Mouse (Mus musculus) myocyte (in vitro differentiated cells): ENCODE results near the gene Hsd11b1. TPM values are rescaled to one million over a fixed set of nuclear protein-coding genes. Genes with fewer than 3 reads are reported as not detected.

Experiments used
- H3K27me3 ChIP-seq: one replicate; pipeline ENCODE4 v1.6.1; 2011; ENCODE audit not compliant: control insufficient read depth, insufficient read depth, insufficient read length
- H3K36me3 ChIP-seq: one replicate; pipeline ENCODE4 v1.6.1; 2011; ENCODE audit not compliant: control insufficient read depth, insufficient read depth
- H3K4me2 ChIP-seq: one replicate; pipeline ENCODE4 v1.6.1; 2011; ENCODE audit warnings: low read depth, control low read depth
- H3K4me3 ChIP-seq: one replicate; pipeline ENCODE4 v1.5.1; 2011; ENCODE audit warnings: mild to moderate bottlenecking, control low read depth, moderate library complexity
- H3K79me2 ChIP-seq: one replicate; pipeline ENCODE4 v1.6.1; 2011; ENCODE audit not compliant: control insufficient read depth, insufficient read depth
- H3ac ChIP-seq: one replicate; pipeline ENCODE4 v1.6.1; 2011; ENCODE audit not compliant: control insufficient read depth, insufficient read length
- CEBPB ChIP-seq: IDR thresholded peaks from 2 replicates; pipeline ENCODE4 v1.6.1; 2011; ENCODE audit warnings: mild to moderate bottlenecking, moderate library complexity; ENCODE audit not compliant: poor library complexity, insufficient read depth, severe bottlenecking
- E2F4 ChIP-seq: IDR thresholded peaks from one replicate; pipeline ENCODE4 v1.6.1; 2011; ENCODE audit warnings: mild to moderate bottlenecking, control low read depth, moderate library complexity; ENCODE audit not compliant: insufficient read depth
- MAX ChIP-seq: IDR thresholded peaks from one replicate; pipeline ENCODE4 v1.6.1; 2011; ENCODE audit warnings: low read depth, mild to moderate bottlenecking, control low read depth
- MYOD1 ChIP-seq, 3 experiments: IDR thresholded peaks; one replicate each; pipeline ENCODE4 v1.6.1; 2011; ENCODE audit warnings: control low read depth in 2 of 3, low read depth in 2 of 3, mild to moderate bottlenecking in 2 of 3, moderate library complexity in 1 of 3; ENCODE audit not compliant: insufficient read length in 2 of 3, control insufficient read depth in 1 of 3
- MYOG ChIP-seq, 3 experiments: IDR thresholded peaks; one replicate each; pipeline ENCODE4 v1.6.1; 2011; ENCODE audit warnings: control low read depth in 2 of 3, low read depth in 2 of 3, mild to moderate bottlenecking in 2 of 3; ENCODE audit not compliant: insufficient read length in 2 of 3, control insufficient read depth in 1 of 3, insufficient read depth in 1 of 3
- POLR2A ChIP-seq: IDR thresholded peaks from one replicate; pipeline ENCODE4 v1.6.1; 2011; ENCODE audit warnings: low read depth, mild to moderate bottlenecking, control low read depth, moderate library complexity; ENCODE audit not compliant: insufficient read length
- POLR2AphosphoS2 ChIP-seq: IDR thresholded peaks from one replicate; pipeline ENCODE4 v1.6.1; 2011; ENCODE audit warnings: low read depth, control low read depth; ENCODE audit not compliant: insufficient read length
- REST ChIP-seq: IDR thresholded peaks from one replicate; pipeline ENCODE4 v1.6.1; 2011; ENCODE audit warnings: mild to moderate bottlenecking, control low read depth, moderate library complexity; ENCODE audit not compliant: insufficient read depth, insufficient read length
- SRF ChIP-seq: IDR thresholded peaks from one replicate; pipeline ENCODE4 v1.6.1; 2011; ENCODE audit warnings: low read depth; ENCODE audit not compliant: control insufficient read depth, insufficient read length
- TCF12 ChIP-seq: IDR thresholded peaks from one replicate; pipeline ENCODE4 v1.6.1; 2011; ENCODE audit warnings: mild to moderate bottlenecking, control low read depth; ENCODE audit not compliant: poor library complexity, insufficient read depth, severe bottlenecking
- TCF3 ChIP-seq: IDR thresholded peaks from one replicate; pipeline ENCODE4 v1.6.1; 2011; ENCODE audit warnings: low read depth, control low read depth; ENCODE audit not compliant: insufficient read length
- USF1 ChIP-seq: IDR thresholded peaks from one replicate; pipeline ENCODE4 v1.6.1; 2011; ENCODE audit warnings: low read depth, mild to moderate bottlenecking, control low read depth, moderate library complexity
- polyA plus RNA-seq: library from polyadenylated mRNA; unstranded; fragments of >200 nt; fragmentation: generic; extraction: Trizol; gene quantifications from one replicate; pipeline ENCODE4 v1.2.1, GENCODE M21; 2012; ENCODE audit warnings: missing spikeins

Gene Hsd11b1
- polyA plus RNA-seq, 1 experiment, result 2.7 TPM

GRCm38 (mm10) chr1:193272916-193273601 lies 9.2 kb upstream of the Hsd11b1 start, which contains the start of gene G0s2:
G0s2 (minus strand) TSS chr1:193273217.
- H3K79me2 ChIP-seq, result peaks cover 4% of the 10 kb centered on the region
- H3K4me2 ChIP-seq, result peak within 1 kb of the TSS; percentile 93
- no peaks in the 10 kb centered on the region for H3K27me3 ChIP-seq
- no peaks in the 10 kb centered on the region for H3K36me3 ChIP-seq
- peak within 1 kb of the TSS; percentile 80 for H3K4me3 ChIP-seq
- TF ChIP-seq MYOG (IDR thresholded peaks at IDR 0.05; ENCODE audit: control insufficient read depth in 1 of 3, insufficient read depth in 1 of 3, insufficient read length in 2 of 3, low read depth in 2 of 3) (peak; percentile 46 to 86 (median 80)), MAX (no peak), TCF3 (peak; percentile 38), TCF12 (no peak), MYOD1 (IDR thresholded peaks at IDR 0.05; ENCODE audit: control insufficient read depth in 1 of 3, insufficient read length in 2 of 3, low read depth in 2 of 3) (peak; percentile 64 to 81 (median 73)), CEBPB (0 out of 2 replicates have a peak, but pooled peaks have one; percentile 29), POLR2A (peak; percentile 98), POLR2AphosphoS2 (peak; percentile 99), E2F4 (no peak)
- H3ac ChIP-seq, result peak within 1 kb of the TSS; percentile 56

- Histone ChIP-seq H3K27me3 (no peaks in the 10 kb centered on the region), H3K36me3 (no peaks in the 10 kb centered on the region), H3K79me2 (peaks cover 4% of the 10 kb centered on the region), H3ac (peak overlapping the region; percentile 56), H3K4me2 (peak overlapping the region; percentile 84), H3K4me3 (peak overlapping the region; percentile 80)
- TF ChIP-seq SRF, result no peak
- peak; percentile 53 for TF ChIP-seq POLR2A
- no peak for TF ChIP-seq MYOD1 (IDR thresholded peaks at IDR 0.05; ENCODE audit: control insufficient read depth in 1 of 3, insufficient read length in 2 of 3, low read depth in 2 of 3)
- peak; percentile 67 for TF ChIP-seq POLR2AphosphoS2
These were observed 8.5 kb upstream of the Hsd11b1 start for GRCm38 (mm10) chr1:193272137-193272915.

GRCm38 (mm10) chr1:193270965-193271763 lies 7.3 kb upstream of the Hsd11b1 start:
- Histone ChIP-seq H3K79me2 (peaks cover 4% of the 10 kb centered on the region), H3K4me2 (peak overlapping the region; percentile 84), H3K4me3 (peak overlapping the region; percentile 80), H3ac (no peak overlapping the region), H3K27me3 (no peaks in the 10 kb centered on the region), H3K36me3 (no peaks in the 10 kb centered on the region)
- TF ChIP-seq POLR2A, result peak; percentile 14
- no peak for TF ChIP-seq E2F4
- peak; percentile 72 for TF ChIP-seq POLR2AphosphoS2

- no peak overlapping the region for H3K4me3 ChIP-seq
- TF ChIP-seq MYOG (IDR thresholded peaks at IDR 0.05; ENCODE audit: control insufficient read depth in 1 of 3, insufficient read depth in 1 of 3, insufficient read length in 2 of 3, low read depth in 2 of 3) (no peak), SRF (no peak), MYOD1 (IDR thresholded peaks at IDR 0.05; ENCODE audit: control insufficient read depth in 1 of 3, insufficient read length in 2 of 3, low read depth in 2 of 3) (no peak), TCF12 (no peak), USF1 (no peak), MAX (no peak), REST (no peak), CEBPB (no peak), POLR2AphosphoS2 (no peak), POLR2A (no peak), E2F4 (no peak), TCF3 (no peak)
- H3K4me2 ChIP-seq, result no peak overlapping the region
- H3K27me3 ChIP-seq, result no peaks in the 10 kb centered on the region
- no peaks in the 10 kb centered on the region for H3K79me2 ChIP-seq
- H3K36me3 ChIP-seq, result no peaks in the 10 kb centered on the region
- H3ac ChIP-seq, result no peak overlapping the region
These were observed 1.9 kb upstream of the Hsd11b1 start for GRCm38 (mm10) chr1:193265734-193266133.
